Mouse (Mus musculus) cerebral cortex, adult 2 months (tissue): Measurements from ENCODE around the gene Nemf.

ENCODE experiments used
- WGBS: fragments of 180-500 bp; shearing (Covaris S2); methylation state at CpG from one replicate; pipeline ENCODE4 v1.1.7; 2018; 5-methylcytosine and 5-hydroxymethylcytosine counted together

Nemf gene

GRCm38 (mm10) chr12:69300391-69300790 lies 56.6 kb downstream of the Nemf start:
- WGBS: 85% methylated on average over 2 of the region's 2 CpGs

GRCm38 (mm10) chr12:69299831-69300230 lies 57.1 kb downstream of the Nemf start:
- WGBS: 88% methylated on average over 3 of the region's 3 CpGs

- 58% methylated on average over 12 of the region's 12 CpGs for WGBS
Measured at GRCm38 (mm10) chr12:69299231-69299630, 57.7 kb downstream of the Nemf start.

GRCm38 (mm10) chr12:69298281-69298680 lies 58.7 kb downstream of the Nemf start:
- 86% methylated on average over 4 of the region's 4 CpGs for WGBS

- WGBS: 19% methylated on average over 20 of the region's 20 CpGs
Measured at GRCm38 (mm10) chr12:69297411-69298150, 59.4 kb downstream of the Nemf start.

GRCm38 (mm10) chr12:69296511-69297410 lies 60.2 kb downstream of the Nemf start, which contains the start of gene Klhdc2:
Gene Klhdc2 (plus strand): TSS chr12:69296681.
- under 1% methylated on average over 98 of the region's 98 CpGs for WGBS

GRCm38 (mm10) chr12:69295651-69296050 lies 61.3 kb downstream of the Nemf start:
- 68% methylated on average over 4 of the region's 4 CpGs for WGBS

GRCm38 (mm10) chr12:69294936-69295335 lies 62.0 kb downstream of the Nemf start:
- WGBS: 88% methylated on average over 2 of the region's 2 CpGs

GRCm38 (mm10) chr12:69293815-69294214 lies 63.1 kb downstream of the Nemf start:
- 44% methylated on average over 2 of the region's 2 CpGs for WGBS

GRCm38 (mm10) chr12:69292401-69292800 lies 64.6 kb downstream of the Nemf start:
- 87% methylated on average over 6 of the region's 6 CpGs for WGBS

GRCm38 (mm10) chr12:69288699-69289098 lies 68.3 kb downstream of the Nemf start:
- 80% methylated on average over 9 of the region's 9 CpGs for WGBS

- 91% methylated on average over 8 of the region's 8 CpGs for WGBS
Measured at GRCm38 (mm10) chr12:69287535-69287934, 69.4 kb downstream of the Nemf start.

- WGBS: 87% methylated on average over 7 of the region's 7 CpGs
Measured at GRCm38 (mm10) chr12:69283146-69283545, 73.8 kb downstream of the Nemf start.

- WGBS: 97% methylated on average over 3 of the region's 3 CpGs
Measured at GRCm38 (mm10) chr12:69280915-69281314, 76.0 kb downstream of the Nemf start.

GRCm38 (mm10) chr12:69279931-69280469 lies 77.0 kb downstream of the Nemf start:
- WGBS: 65% methylated on average over 1 of the region's 1 CpGs

- WGBS: 81% methylated on average over 2 of the region's 2 CpGs
Measured at GRCm38 (mm10) chr12:69268956-69269355, 88.0 kb downstream of the Nemf start.

GRCm38 (mm10) chr12:69267956-69268632 lies 88.9 kb downstream of the Nemf start:
- WGBS: 50% methylated on average over 11 of the region's 11 CpGs

- 95% methylated on average over 3 of the region's 3 CpGs for WGBS
Measured at GRCm38 (mm10) chr12:69265031-69265430, 91.9 kb downstream of the Nemf start.

- 95% methylated on average over 5 of the region's 5 CpGs for whole genome bisulfite sequencing
Measured at GRCm38 (mm10) chr12:69262251-69262650, 94.7 kb downstream of the Nemf start.
